Mouse (Mus musculus) liver, embryonic 18 days (tissue): Measurements from ENCODE around the gene Rnaset2a. TPM values are rescaled to one million over a fixed set of nuclear protein-coding genes. Genes with fewer than 3 reads are reported as not detected.

ENCODE experiments used
- polyA plus RNA-seq: library from polyadenylated mRNA; depleted of rRNA; stranded (reverse); fragments of >200 nt; gene quantifications from 2 replicates; pipeline ENCODE4 v1.2.3, GENCODE M21; 2012; rRNA removed

The Rnaset2a gene
- polyA plus RNA-seq: 23.4 and 26.2 TPM in 2 replicates

DNA sequence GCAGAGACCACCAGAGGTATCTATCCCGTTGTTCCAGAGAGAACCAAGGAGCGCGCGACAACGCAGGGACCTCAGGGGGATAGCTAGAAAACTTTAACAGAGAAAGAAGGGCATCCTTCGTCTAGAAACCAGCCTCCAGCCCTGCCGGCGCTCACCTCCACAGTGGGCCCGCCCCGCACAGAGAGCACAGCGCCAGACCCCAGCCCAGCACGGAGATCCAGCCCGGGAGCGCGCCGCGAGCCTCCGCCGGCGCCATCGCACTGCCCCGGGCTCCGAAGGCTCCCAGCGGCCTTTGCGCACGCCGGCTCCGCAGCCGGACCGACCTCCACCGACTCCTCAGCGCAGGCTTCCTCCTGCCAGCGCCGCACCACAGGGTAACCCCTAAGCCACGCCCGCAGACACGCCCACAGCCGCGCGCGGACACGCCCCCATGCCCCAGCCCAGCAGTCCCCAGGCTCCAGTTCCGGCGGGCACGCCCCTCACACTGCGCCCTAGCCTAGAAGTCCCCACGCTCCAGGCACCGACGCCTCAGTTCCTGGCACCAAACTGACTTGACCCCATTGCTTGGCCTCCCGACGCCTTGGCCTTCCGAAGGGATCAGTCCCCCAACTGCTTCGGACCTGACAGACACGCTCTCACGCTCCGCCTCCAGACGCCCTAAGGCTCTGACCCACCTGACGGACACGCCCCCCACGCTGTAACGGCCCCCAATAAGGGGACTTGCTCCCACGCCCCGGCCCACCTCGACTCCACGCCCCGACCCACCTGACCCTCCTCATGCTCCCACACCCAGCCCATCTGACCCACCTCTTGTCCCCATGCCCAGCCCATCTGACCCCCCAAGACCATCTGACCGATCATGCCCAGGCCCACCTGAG lies at the start of gene Rnaset2a, which contains the start of gene Gm49673:
Rnaset2a (minus strand) TSS at position 659 of the 878 bp plus-strand sequence.
Gm49673 (minus strand) TSS at position 350 of the 878 bp plus-strand sequence.

GRCm38 (mm10) chr17:8164701-8165607 lies 17.1 kb upstream of the Rnaset2a start, which contains the start of gene Fgfr1op:
Fgfr1op (plus strand) TSS chr17:8165501.

Other genes with a start within 250 kb of the Rnaset2a start
- 2.1 and 2.6 TPM in 2 replicates for gene Tagap, start 222.1 kb downstream of the Rnaset2a start, polyA plus RNA-seq
- 11.9 and 14.1 TPM in 2 replicates for gene Rsph3a, start 202.5 kb downstream of the Rnaset2a start, polyA plus RNA-seq
- gene Gm49673, start 309 bp downstream of the Rnaset2a start, polyA plus RNA-seq: 0.08 and 0.14 TPM in 2 replicates
- gene Fgfr1op, start 17.4 kb upstream of the Rnaset2a start, polyA plus RNA-seq: 4.3 and 4.6 TPM in 2 replicates
- 0.05 and 0.06 TPM in 2 replicates for gene Ccr6, start 87.9 kb upstream of the Rnaset2a start, polyA plus RNA-seq
- gene Mpc1, start 134.8 kb upstream of the Rnaset2a start, polyA plus RNA-seq: 398 and 535 TPM in 2 replicates
- gene Sft2d1, start 163.0 kb upstream of the Rnaset2a start, polyA plus RNA-seq: 63.7 and 64.1 TPM in 2 replicates
- gene Prr18, start 189.4 kb upstream of the Rnaset2a start, polyA plus RNA-seq: 0.06 and 0.07 TPM in 2 replicates
- 0.02 TPM in 1 of 2 replicates, not detected in the other for gene T2, start 207.9 kb upstream of the Rnaset2a start, polyA plus RNA-seq